In the genomic region with DNA sequence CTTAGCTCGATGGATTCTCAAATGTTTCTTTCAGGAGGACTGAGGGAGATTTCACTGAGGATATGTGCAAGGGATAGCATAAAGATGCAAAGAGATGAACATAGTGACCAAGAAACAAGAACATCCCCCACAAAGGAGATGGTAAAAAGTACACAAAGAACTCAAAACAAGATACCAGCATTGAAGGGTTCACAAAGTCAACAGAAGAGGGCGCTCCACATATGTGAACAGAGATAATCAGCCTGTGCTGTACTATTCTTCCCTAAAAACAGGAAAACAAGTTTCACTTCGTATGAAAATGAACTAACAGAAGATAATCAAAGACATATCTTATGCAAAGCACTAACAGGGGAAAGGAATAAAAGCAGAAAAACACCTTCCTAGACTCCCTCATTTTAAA, we compare ENCODE assay signal across 9 mouse cellular contexts. TPM values are rescaled to one million over a fixed set of nuclear protein-coding genes. Genes with fewer than 3 reads are reported as not detected.
DNase-seq lines count a peak whose midpoint lies in the region; ATAC-seq and TF ChIP-seq lines count a peak whose summit lies in the region.
"Had no signal": no experiment of that assay in that cellular context is flagged by ENCODE, and none has a peak within 500 bp of the region (broad histone marks: within the 10 kb centered on the region; RNA-seq: fewer than 3 reads in every experiment).

No protein-coding gene starts in this region.

- no peak for ATAC-seq in inflammation-experienced regulatory T-cells, adult 6 months

- DNase-seq in gastrocnemius, adult 2 months: peak; percentile 17
- DNase-seq in gastrocnemius, postnatal 25 days: no peak
- DNase-seq in urinary bladder, postnatal 25 days (ENCODE audit: low spot score): peak; percentile 8
- no peak for DNase-seq in urinary bladder, adult 18-20 months (ENCODE audit: low spot score in 2 of 2)
- peak; percentile 9 to 43 for DNase-seq in cerebellum, postnatal 36 days
- peak; percentile 39 to 42 for DNase-seq in left cerebral cortex, postnatal 14 days (ENCODE audit: low spot score in 2 of 2)
- peak; percentile 5 for DNase-seq in right cerebral cortex, postnatal 25 days

- intact Hi-C loops in gastrocnemius, adult 2 months (cut with DNase I): loop anchor here (5.0 kb wide), 2 partner anchors 120 to 180 kb away; no protein-coding TSS in a partner anchor
- intact Hi-C loops in left cerebral cortex, postnatal 14 days (cut with DNase I): loop anchor here (5.0 kb wide), 1 partner anchor 180 kb away; no protein-coding TSS in a partner anchor

- H3K27ac ChIP-seq in gastrocnemius, adult 2 months: no peak overlapping the region

- peak; percentile 74 for TF ChIP-seq CTCF in gastrocnemius, adult 2 months (IDR thresholded peaks at IDR 0.05)

- peak overlapping the region; percentile 32; the same call in 1 of the 2 replicates for H3K4me3 ChIP-seq in gastrocnemius, adult 2 months

RNA-seq across cellular contexts. Expression of a gene that starts 19.7 kb away (rescaled TPM):
- total RNA-seq in gastrocnemius, adult 2 months (2021): not detected
- not detected for total RNA-seq in gastrocnemius, postnatal 25 days (2021)
- total RNA-seq in left cerebral cortex, postnatal 14 days (2021): not detected
- under 1 TPM in 1 of 3 experiments, not detected in 2; 0.43 TPM for polyA plus RNA-seq in inflammation-experienced regulatory T-cells, adult 6 months (2017; shearing (Covaris generic))
- polyA plus RNA-seq: neural tube, embryonic 11.5 days had no signal

RNA-seq across cellular contexts. Expression of a gene that starts 19.7 kb away (rescaled TPM):
- not detected for total RNA-seq in gastrocnemius, adult 2 months (2021)
- total RNA-seq in gastrocnemius, postnatal 25 days (2021): not detected
- not detected for total RNA-seq in left cerebral cortex, postnatal 14 days (2021)
- under 1 TPM in 1 of 3 experiments, not detected in 2; 0.53 TPM for polyA plus RNA-seq in inflammation-experienced regulatory T-cells, adult 6 months (2017; shearing (Covaris generic))
- polyA plus RNA-seq: neural tube, embryonic 11.5 days had no signal

RNA-seq across cellular contexts. Expression of a gene that starts 24.1 kb away (rescaled TPM):
- total RNA-seq in gastrocnemius, adult 2 months (2021): not detected
- not detected for total RNA-seq in gastrocnemius, postnatal 25 days (2021)
- not detected for total RNA-seq in left cerebral cortex, postnatal 14 days (2021)
- polyA plus RNA-seq in inflammation-experienced regulatory T-cells, adult 6 months (2017; shearing (Covaris generic)): not detected
- polyA plus RNA-seq: neural tube, embryonic 11.5 days had no signal

RNA-seq across cellular contexts. Expression of a gene that starts 29.9 kb away (rescaled TPM):
- total RNA-seq in gastrocnemius, adult 2 months (2021): 1 to 10 TPM; 3.9 to 7.7 TPM
- total RNA-seq in gastrocnemius, postnatal 25 days (2021): 1 to 10 TPM; 4.4 to 5.9 TPM
- total RNA-seq in left cerebral cortex, postnatal 14 days (2021): 10 to 100 TPM; 16.2 to 17.9 TPM
- polyA plus RNA-seq in inflammation-experienced regulatory T-cells, adult 6 months (2017; shearing (Covaris generic)): 10 to 100 TPM in 2 of 3 experiments, 1 to 10 TPM in 1; 7.6 to 14.7 (median 13.3) TPM

RNA-seq across cellular contexts. Expression of a gene that starts 47.3 kb away (rescaled TPM):
- under 1 TPM in 1 of 2 experiments, not detected in 1; 0.22 TPM for total RNA-seq in gastrocnemius, adult 2 months (2021)
- total RNA-seq in gastrocnemius, postnatal 25 days (2021): under 1 TPM in 1 of 2 experiments, not detected in 1; 0.24 TPM
- total RNA-seq in left cerebral cortex, postnatal 14 days (2021): not detected
- not detected for polyA plus RNA-seq in inflammation-experienced regulatory T-cells, adult 6 months (2017; shearing (Covaris generic))

Comparison
In these comparisons a context has a peak if more than half of its experiments do, and no peak if none do; other contexts are left out.
1. DNase-seq: peak in gastrocnemius, adult 2 months (single experiment), urinary bladder, postnatal 25 days (single experiment), cerebellum, postnatal 36 days (2 of 2), left cerebral cortex, postnatal 14 days (2 of 2) and right cerebral cortex, postnatal 25 days (single experiment); none in gastrocnemius, postnatal 25 days (single experiment) and urinary bladder, adult 18-20 months (0 of 2).